Mouse (Mus musculus): Measurements from ENCODE around the gene Mkks. TPM values are rescaled to one million over a fixed set of nuclear protein-coding genes. Genes with fewer than 3 reads are reported as not detected.
"Not testable (repeated sequence)": the region's sequence is repeated elsewhere in the genome, so short reads cannot be mapped to it uniquely, and the experiment has no call there.

Mkks gene
- polyA plus RNA-seq, 1 experiment from 2014 or later, result 20.2 TPM

- Histone ChIP-seq H3K36me3 (ENCODE audit: control insufficient read depth, insufficient read depth, low read length) (0 out of 2 replicates have a peak, but pooled peaks cover 3% of the 10 kb centered on the region), H3K4me2 (ENCODE audit: low read length) (peak overlapping the region; percentile 65), H3K4me1 (ENCODE audit: control insufficient read depth in 2 of 2, insufficient read depth in 2 of 2, low read length in 2 of 2) (peaks cover 0 to 5% of the 10 kb centered on the region in 2 experiments; a peak in 1 of 4 replicates), H3K27me3 (ENCODE audit: control insufficient read depth, insufficient read depth, low read length) (no peaks in the 10 kb centered on the region), H3K4me3 (ENCODE audit: control insufficient read depth in 1 of 2, insufficient read depth in 1 of 2, low read depth in 1 of 2, low read length in 2 of 2) (peak overlapping the region; percentile 87 to 95), H3K27ac (replicated peaks in 1 of 2; ENCODE audit: control insufficient read depth in 1 of 2, insufficient read depth in 1 of 2, low read depth in 2 of 2, low read length in 2 of 2) (peak overlapping the region; percentile 91 to 95), H3K9me3 (ENCODE audit: control insufficient read depth, low read length) (no peaks in the 10 kb centered on the region), H3K9ac (ENCODE audit: low read length) (peak overlapping the region; percentile 81)
- under 1% methylated on average over 23 of the region's 23 CpGs for WGBS
- peak; percentile 77 for ATAC-seq (ENCODE audit: insufficient number of reproducible peaks, insufficient read depth, low FRiP score, low read depth)
These were observed 772 bp upstream of the Mkks start for GRCm38 (mm10) chr2:136891951-136892371.

DNA sequence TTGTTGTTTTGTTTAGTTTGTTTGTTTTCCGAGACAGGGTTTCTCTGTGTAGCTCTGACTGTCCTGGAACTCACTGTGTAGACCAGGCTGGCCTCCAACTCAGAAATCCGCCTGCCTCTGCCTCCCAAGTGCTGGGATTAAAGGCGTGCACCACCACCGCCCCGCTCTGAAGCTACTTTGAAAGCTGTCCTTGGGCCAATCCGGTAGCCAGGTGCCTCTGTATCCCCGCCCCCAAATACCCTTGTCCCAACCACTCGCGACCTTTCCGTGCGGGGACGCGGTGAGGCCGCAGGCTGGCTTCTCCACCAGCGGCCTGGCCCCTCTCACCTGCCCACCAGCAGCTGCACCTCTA, 497 bp downstream of the Mkks start:
- not testable (repeated sequence) for H3K27me3 ChIP-seq (ENCODE audit: control insufficient read depth, insufficient read depth, low read length); H3K9me3 ChIP-seq (ENCODE audit: control insufficient read depth, low read length); H3K4me1 ChIP-seq (ENCODE audit: control insufficient read depth in 2 of 2, insufficient read depth in 2 of 2, low read length in 2 of 2); H3K36me3 ChIP-seq (ENCODE audit: control insufficient read depth, insufficient read depth, low read length)
- peak overlapping the region; percentile 87 to 90 for H3K4me3 ChIP-seq (ENCODE audit: control insufficient read depth in 1 of 2, insufficient read depth in 1 of 2, low read depth in 1 of 2, low read length in 2 of 2)
- H3K4me2 ChIP-seq (ENCODE audit: low read length), result peak overlapping the region; percentile 68
- ATAC-seq (ENCODE audit: insufficient number of reproducible peaks, insufficient read depth, low FRiP score, low read depth), result peak; percentile 62
- H3K27ac ChIP-seq (replicated peaks in 1 of 2; ENCODE audit: control insufficient read depth in 1 of 2, insufficient read depth in 1 of 2, low read depth in 2 of 2, low read length in 2 of 2), result peak overlapping the region; percentile 95 to 99
- peak overlapping the region; percentile 87 for H3K9ac ChIP-seq (ENCODE audit: low read length)
- WGBS, result 4% methylated on average over 15 of the region's 15 CpGs

DNA sequence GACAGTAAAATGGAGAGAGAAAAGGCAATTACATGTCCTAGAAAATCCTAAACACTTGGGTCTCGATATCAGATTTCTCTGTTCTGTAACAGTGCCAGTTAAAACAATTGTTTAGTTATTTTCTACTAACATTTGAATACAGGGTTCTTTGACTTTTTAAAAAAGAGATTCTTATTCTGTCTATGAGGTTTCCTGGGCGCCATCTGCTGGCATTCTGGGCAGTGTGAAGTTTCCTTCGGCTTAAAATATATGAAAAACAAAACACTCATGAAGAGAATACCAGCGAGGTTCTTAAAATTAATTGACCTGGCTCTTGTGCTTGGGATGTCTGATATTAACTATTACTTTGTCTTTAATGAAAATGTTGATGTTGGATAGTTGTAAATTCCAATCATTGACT, 4.3 kb downstream of the Mkks start:
- WGBS, result 68% methylated on average over 4 of the region's 4 CpGs

GRCm38 (mm10) chr2:136885579-136885978, 5.6 kb downstream of the Mkks start, which contains the start of gene AL731706.2:
AL731706.2 (minus strand) TSS chr2:136885679.
- no peak within 1 kb of the TSS for H3K9ac ChIP-seq (ENCODE audit: low read length)
- no peak within 1 kb of the TSS for H3K4me2 ChIP-seq (ENCODE audit: low read length)
- 99% methylated on average over 2 of the region's 2 CpGs for WGBS
- H3K27me3 ChIP-seq (ENCODE audit: control insufficient read depth, insufficient read depth, low read length), result no peaks in the 10 kb centered on the region
- ATAC-seq (ENCODE audit: insufficient number of reproducible peaks, insufficient read depth, low FRiP score, low read depth), result no peak
- H3K4me3 ChIP-seq (ENCODE audit: control insufficient read depth in 1 of 2, insufficient read depth in 1 of 2, low read depth in 1 of 2, low read length in 2 of 2), result no peak within 1 kb of the TSS
- H3K27ac ChIP-seq (replicated peaks in 1 of 2; ENCODE audit: control insufficient read depth in 1 of 2, insufficient read depth in 1 of 2, low read depth in 2 of 2, low read length in 2 of 2), result no peak within 1 kb of the TSS
- no peaks in the 10 kb centered on the region for H3K9me3 ChIP-seq (ENCODE audit: control insufficient read depth, low read length)
- H3K36me3 ChIP-seq (ENCODE audit: control insufficient read depth, insufficient read depth, low read length), result peaks cover 51% of the 10 kb centered on the region
- H3K4me1 ChIP-seq (ENCODE audit: control insufficient read depth in 2 of 2, insufficient read depth in 2 of 2, low read length in 2 of 2), result peaks cover 0 to 5% of the 10 kb centered on the region in 2 experiments; a peak in 1 of 4 replicates

More for the DNA sequence above, 4.3 kb downstream of the Mkks start:
- Histone ChIP-seq H3K9ac (ENCODE audit: low read length) (no peak overlapping the region), H3K9me3 (ENCODE audit: control insufficient read depth, low read length) (no peaks in the 10 kb centered on the region), H3K4me1 (ENCODE audit: control insufficient read depth in 2 of 2, insufficient read depth in 2 of 2, low read length in 2 of 2) (peaks cover 0 to 5% of the 10 kb centered on the region in 2 experiments; a peak in 1 of 4 replicates), H3K4me3 (ENCODE audit: control insufficient read depth in 1 of 2, insufficient read depth in 1 of 2, low read depth in 1 of 2, low read length in 2 of 2) (no peak overlapping the region), H3K27ac (replicated peaks in 1 of 2; ENCODE audit: control insufficient read depth in 1 of 2, insufficient read depth in 1 of 2, low read depth in 2 of 2, low read length in 2 of 2) (no peak overlapping the region), H3K27me3 (ENCODE audit: control insufficient read depth, insufficient read depth, low read length) (no peaks in the 10 kb centered on the region), H3K36me3 (ENCODE audit: control insufficient read depth, insufficient read depth, low read length) (peaks cover 38% of the 10 kb centered on the region), H3K4me2 (ENCODE audit: low read length) (no peak overlapping the region)
- ATAC-seq (ENCODE audit: insufficient number of reproducible peaks, insufficient read depth, low FRiP score, low read depth), result no peak

GRCm38 (mm10) chr2:136854543-136855388, 36.4 kb downstream of the Mkks start:
- WGBS, result 50% methylated on average over 5 of the region's 5 CpGs
- H3K27ac ChIP-seq (replicated peaks in 1 of 2; ENCODE audit: control insufficient read depth in 1 of 2, insufficient read depth in 1 of 2, low read depth in 2 of 2, low read length in 2 of 2), result no peak overlapping the region
- H3K36me3 ChIP-seq (ENCODE audit: control insufficient read depth, insufficient read depth, low read length), result no peaks in the 10 kb centered on the region
- H3K27me3 ChIP-seq (ENCODE audit: control insufficient read depth, insufficient read depth, low read length), result no peaks in the 10 kb centered on the region
- no peak overlapping the region for H3K9ac ChIP-seq (ENCODE audit: low read length)
- H3K9me3 ChIP-seq (ENCODE audit: control insufficient read depth, low read length), result no peaks in the 10 kb centered on the region
- H3K4me3 ChIP-seq (ENCODE audit: control insufficient read depth in 1 of 2, insufficient read depth in 1 of 2, low read depth in 1 of 2, low read length in 2 of 2), result no peak overlapping the region
- no peak overlapping the region for H3K4me2 ChIP-seq (ENCODE audit: low read length)
- no peak for ATAC-seq (ENCODE audit: insufficient number of reproducible peaks, insufficient read depth, low FRiP score, low read depth)
- no peaks in the 10 kb centered on the region for H3K4me1 ChIP-seq (ENCODE audit: control insufficient read depth in 2 of 2, insufficient read depth in 2 of 2, low read length in 2 of 2)

DNA sequence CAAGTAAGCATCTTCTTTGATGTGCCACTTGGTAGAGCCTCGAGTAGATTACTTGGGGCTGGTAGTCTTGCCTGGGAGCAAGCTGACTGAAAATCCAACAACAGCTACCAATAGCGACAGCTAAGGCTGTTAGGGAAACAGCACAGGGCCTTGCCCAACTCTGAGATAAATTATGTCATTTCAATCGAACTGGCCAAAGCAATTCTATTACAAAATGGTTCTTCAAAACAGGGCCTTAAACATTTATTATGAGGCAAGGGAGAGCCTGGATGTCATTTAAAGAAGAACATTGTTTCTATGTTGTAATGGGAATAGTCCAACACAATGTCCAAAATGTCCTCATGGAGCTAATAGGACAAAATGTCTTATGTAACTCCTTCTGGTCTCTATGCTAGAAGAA, 40.8 kb downstream of the Mkks start:
- no peaks in the 10 kb centered on the region for H3K27me3 ChIP-seq (ENCODE audit: control insufficient read depth, insufficient read depth, low read length)
- no peak overlapping the region for H3K4me2 ChIP-seq (ENCODE audit: low read length)
- ATAC-seq (ENCODE audit: insufficient number of reproducible peaks, insufficient read depth, low FRiP score, low read depth), result no peak
- no peak overlapping the region for H3K4me3 ChIP-seq (ENCODE audit: control insufficient read depth in 1 of 2, insufficient read depth in 1 of 2, low read depth in 1 of 2, low read length in 2 of 2)
- no peak overlapping the region for H3K27ac ChIP-seq (replicated peaks in 1 of 2; ENCODE audit: control insufficient read depth in 1 of 2, insufficient read depth in 1 of 2, low read depth in 2 of 2, low read length in 2 of 2)
- no peaks in the 10 kb centered on the region for H3K36me3 ChIP-seq (ENCODE audit: control insufficient read depth, insufficient read depth, low read length)
- 65% methylated on average over 3 of the region's 3 CpGs for WGBS
- no peak overlapping the region for H3K9ac ChIP-seq (ENCODE audit: low read length)
- H3K9me3 ChIP-seq (ENCODE audit: control insufficient read depth, low read length), result no peaks in the 10 kb centered on the region
- H3K4me1 ChIP-seq (ENCODE audit: control insufficient read depth in 2 of 2, insufficient read depth in 2 of 2, low read length in 2 of 2), result no peaks in the 10 kb centered on the region

GRCm38 (mm10) chr2:136837994-136838393, 53.2 kb downstream of the Mkks start:
- Histone ChIP-seq H3K36me3 (ENCODE audit: control insufficient read depth, insufficient read depth, low read length) (no peaks in the 10 kb centered on the region), H3K4me2 (ENCODE audit: low read length) (no peak overlapping the region), H3K4me3 (ENCODE audit: control insufficient read depth in 1 of 2, insufficient read depth in 1 of 2, low read depth in 1 of 2, low read length in 2 of 2) (no peak overlapping the region), H3K27ac (replicated peaks in 1 of 2; ENCODE audit: control insufficient read depth in 1 of 2, insufficient read depth in 1 of 2, low read depth in 2 of 2, low read length in 2 of 2) (peak overlapping the region in 1 of 2 experiments; percentile 37; a peak in 2 of 4 replicates), H3K9ac (ENCODE audit: low read length) (no peak overlapping the region), H3K4me1 (ENCODE audit: control insufficient read depth in 2 of 2, insufficient read depth in 2 of 2, low read length in 2 of 2) (peaks cover 0 to 11% of the 10 kb centered on the region in 2 experiments; a peak in 2 of 4 replicates), H3K9me3 (ENCODE audit: control insufficient read depth, low read length) (no peaks in the 10 kb centered on the region), H3K27me3 (ENCODE audit: control insufficient read depth, insufficient read depth, low read length) (no peaks in the 10 kb centered on the region)
- WGBS, result 11% methylated on average over 1 of the region's 1 CpGs
- no peak for ATAC-seq (ENCODE audit: insufficient number of reproducible peaks, insufficient read depth, low FRiP score, low read depth)
